Mouse (Mus musculus): ENCODE results near the gene Abcg4. TPM values are rescaled to one million over a fixed set of nuclear protein-coding genes. Genes with fewer than 3 reads are reported as not detected.

The Abcg4 gene
- polyA plus RNA-seq, 1 experiment = 0.89 TPM

GRCm38 (mm10) chr9:44247907-44248306, 40.5 kb downstream of the Abcg4 start:
- Histone ChIP-seq H3K4me3 (ENCODE audit: control insufficient read depth, low read depth, low read length) (no peak overlapping the region), H3K36me3 (ENCODE audit: control insufficient read depth, insufficient read depth, low read length) (no peaks in the 10 kb centered on the region), H3K4me1 (ENCODE audit: control insufficient read depth, insufficient read depth, low read length) (peaks cover 9% of the 10 kb centered on the region), H3K27ac (ENCODE audit: control insufficient read depth, insufficient read depth, low read depth, low read length) (no peak overlapping the region), H3K27me3 (ENCODE audit: control insufficient read depth, insufficient read depth, low read length) (no peaks in the 10 kb centered on the region)
- TF ChIP-seq POLR2A (IDR thresholded peaks at IDR 0.05; ENCODE audit: control insufficient read depth, low read depth, low read length) (no peak), CTCF (IDR thresholded peaks at IDR 0.05; ENCODE audit: control insufficient read depth, insufficient read depth, insufficient replicate concordance, low read depth, low read length) (no peak)

- Histone ChIP-seq H3K27ac (ENCODE audit: control insufficient read depth, insufficient read depth, low read depth, low read length) (no peak overlapping the region), H3K4me1 (ENCODE audit: control insufficient read depth, insufficient read depth, low read length) (peaks cover 4% of the 10 kb centered on the region), H3K27me3 (ENCODE audit: control insufficient read depth, insufficient read depth, low read length) (no peaks in the 10 kb centered on the region), H3K36me3 (ENCODE audit: control insufficient read depth, insufficient read depth, low read length) (no peaks in the 10 kb centered on the region), H3K4me3 (ENCODE audit: control insufficient read depth, low read depth, low read length) (no peak overlapping the region)
- TF ChIP-seq POLR2A (IDR thresholded peaks at IDR 0.05; ENCODE audit: control insufficient read depth, low read depth, low read length) (no peak), CTCF (IDR thresholded peaks at IDR 0.05; ENCODE audit: control insufficient read depth, insufficient read depth, insufficient replicate concordance, low read depth, low read length) (no peak)
Measured at GRCm38 (mm10) chr9:44243621-44244020, 44.8 kb downstream of the Abcg4 start.

- Histone ChIP-seq H3K27me3 (ENCODE audit: control insufficient read depth, insufficient read depth, low read length) (no peaks in the 10 kb centered on the region), H3K4me3 (ENCODE audit: control insufficient read depth, low read depth, low read length) (no peak overlapping the region), H3K36me3 (ENCODE audit: control insufficient read depth, insufficient read depth, low read length) (peaks cover 1% of the 10 kb centered on the region; the same call in 1 of the 2 replicates), H3K27ac (ENCODE audit: control insufficient read depth, insufficient read depth, low read depth, low read length) (no peak overlapping the region), H3K4me1 (ENCODE audit: control insufficient read depth, insufficient read depth, low read length) (peaks cover 7% of the 10 kb centered on the region)
- no peak for TF ChIP-seq CTCF (IDR thresholded peaks at IDR 0.05; ENCODE audit: control insufficient read depth, insufficient read depth, insufficient replicate concordance, low read depth, low read length)
- no peak for TF ChIP-seq POLR2A (IDR thresholded peaks at IDR 0.05; ENCODE audit: control insufficient read depth, low read depth, low read length)
Measured at GRCm38 (mm10) chr9:44241418-44241817, 47.0 kb downstream of the Abcg4 start.

- no peaks in the 10 kb centered on the region for H3K27me3 ChIP-seq (ENCODE audit: control insufficient read depth, insufficient read depth, low read length)
Measured at GRCm38 (mm10) chr9:44240911-44241310, 47.5 kb downstream of the Abcg4 start.

GRCm38 (mm10) chr9:44240399-44240798, 48.0 kb downstream of the Abcg4 start, which contains the start of gene Ccdc153:
Ccdc153 (plus strand) TSS chr9:44240676.
- TF ChIP-seq POLR2A (IDR thresholded peaks at IDR 0.05; ENCODE audit: control insufficient read depth, low read depth, low read length) = no peak
- TF ChIP-seq CTCF (IDR thresholded peaks at IDR 0.05; ENCODE audit: control insufficient read depth, insufficient read depth, insufficient replicate concordance, low read depth, low read length) = no peak
- H3K4me3 ChIP-seq (ENCODE audit: control insufficient read depth, low read depth, low read length) = no peak within 1 kb of the TSS
- H3K27ac ChIP-seq (ENCODE audit: control insufficient read depth, insufficient read depth, low read depth, low read length) = no peak within 1 kb of the TSS
- no peaks in the 10 kb centered on the region for H3K27me3 ChIP-seq (ENCODE audit: control insufficient read depth, insufficient read depth, low read length)
- H3K4me1 ChIP-seq (ENCODE audit: control insufficient read depth, insufficient read depth, low read length) = peaks cover 7% of the 10 kb centered on the region
- H3K36me3 ChIP-seq (ENCODE audit: control insufficient read depth, insufficient read depth, low read length) = peaks cover 1% of the 10 kb centered on the region; the same call in 1 of the 2 replicates

More at GRCm38 (mm10) chr9:44240911-44241310, 47.5 kb downstream of the Abcg4 start:
- no peak overlapping the region for H3K4me3 ChIP-seq (ENCODE audit: control insufficient read depth, low read depth, low read length)
- no peak for TF ChIP-seq POLR2A (IDR thresholded peaks at IDR 0.05; ENCODE audit: control insufficient read depth, low read depth, low read length)
- TF ChIP-seq CTCF (IDR thresholded peaks at IDR 0.05; ENCODE audit: control insufficient read depth, insufficient read depth, insufficient replicate concordance, low read depth, low read length) = no peak
- peaks cover 1% of the 10 kb centered on the region; the same call in 1 of the 2 replicates for H3K36me3 ChIP-seq (ENCODE audit: control insufficient read depth, insufficient read depth, low read length)
- H3K27ac ChIP-seq (ENCODE audit: control insufficient read depth, insufficient read depth, low read depth, low read length) = no peak overlapping the region
- peaks cover 7% of the 10 kb centered on the region for H3K4me1 ChIP-seq (ENCODE audit: control insufficient read depth, insufficient read depth, low read length)

GRCm38 (mm10) chr9:44239447-44239846, 49.0 kb downstream of the Abcg4 start:
- Histone ChIP-seq H3K27me3 (ENCODE audit: control insufficient read depth, insufficient read depth, low read length) (no peaks in the 10 kb centered on the region), H3K36me3 (ENCODE audit: control insufficient read depth, insufficient read depth, low read length) (peaks cover 1% of the 10 kb centered on the region; the same call in 1 of the 2 replicates), H3K4me3 (ENCODE audit: control insufficient read depth, low read depth, low read length) (no peak overlapping the region), H3K4me1 (ENCODE audit: control insufficient read depth, insufficient read depth, low read length) (peaks cover 7% of the 10 kb centered on the region), H3K27ac (ENCODE audit: control insufficient read depth, insufficient read depth, low read depth, low read length) (peak overlapping the region; percentile 80)
- TF ChIP-seq CTCF (IDR thresholded peaks at IDR 0.05; ENCODE audit: control insufficient read depth, insufficient read depth, insufficient replicate concordance, low read depth, low read length) = peak; percentile 65; the same call in 1 of the 2 replicates
- no peak for TF ChIP-seq POLR2A (IDR thresholded peaks at IDR 0.05; ENCODE audit: control insufficient read depth, low read depth, low read length)

- no peaks in the 10 kb centered on the region for H3K27me3 ChIP-seq (ENCODE audit: control insufficient read depth, insufficient read depth, low read length)
- H3K27ac ChIP-seq (ENCODE audit: control insufficient read depth, insufficient read depth, low read depth, low read length) = peak overlapping the region; percentile 80
- peaks cover 7% of the 10 kb centered on the region for H3K4me1 ChIP-seq (ENCODE audit: control insufficient read depth, insufficient read depth, low read length)
- TF ChIP-seq CTCF (IDR thresholded peaks at IDR 0.05; ENCODE audit: control insufficient read depth, insufficient read depth, insufficient replicate concordance, low read depth, low read length) = no peak
- no peak for TF ChIP-seq POLR2A (IDR thresholded peaks at IDR 0.05; ENCODE audit: control insufficient read depth, low read depth, low read length)
- H3K36me3 ChIP-seq (ENCODE audit: control insufficient read depth, insufficient read depth, low read length) = peaks cover 1% of the 10 kb centered on the region; the same call in 1 of the 2 replicates
- H3K4me3 ChIP-seq (ENCODE audit: control insufficient read depth, low read depth, low read length) = peak overlapping the region; percentile 61
Measured at GRCm38 (mm10) chr9:44238501-44239190, 49.8 kb downstream of the Abcg4 start.

Measured in testis, adult 2 months (tissue).